Mouse (Mus musculus): ENCODE results near the gene Hfe2.

DNA sequence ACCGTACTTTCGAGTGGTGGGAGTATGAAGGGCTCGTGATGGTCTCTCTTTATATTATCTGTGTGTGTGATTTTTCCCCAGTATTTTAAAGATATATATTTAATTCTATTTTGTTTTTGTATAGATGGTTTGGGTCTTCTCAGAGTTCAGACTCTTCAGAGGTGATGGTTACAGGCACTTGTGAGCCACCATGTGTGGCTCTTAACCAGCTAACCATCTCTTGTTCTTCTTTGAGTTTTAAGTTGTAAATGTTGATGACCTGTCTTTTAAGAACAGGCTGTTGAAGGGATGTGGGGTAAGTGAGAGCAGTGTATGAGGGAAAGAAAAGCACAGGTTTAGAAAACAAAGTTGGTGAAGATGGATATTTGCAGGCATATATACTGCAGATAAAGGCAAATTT, 30.1 kb upstream of the Hfe2 start:
- TF ChIP-seq CTCF (IDR thresholded peaks at IDR 0.05; ENCODE audit: low read depth, low read length) (no peak), POLR2A (IDR thresholded peaks at IDR 0.05; ENCODE audit: extremely low read depth, insufficient read depth, low read length) (no peak)

Data from liver, adult 2 months (tissue).